Mouse (Mus musculus) adrenal gland, postnatal 4 days (tissue): ENCODE data around the gene Zbtb49. TPM values are rescaled to one million over a fixed set of nuclear protein-coding genes. Genes with fewer than 3 reads are reported as not detected.

Source experiments
- DNase-seq, 2 experiments: peaks; one replicate each; pipeline ENCODE4 v3.0.0; 2021 to 2022; ENCODE audit warnings: low spot score in 2 of 2, mixed read lengths in 2 of 2
- total RNA-seq, 2 experiments: library from RNA; stranded (reverse); gene quantifications; 2 replicates each; pipeline ENCODE4 v1.2.3; 2021

The Zbtb49 gene
- total RNA-seq, 2 experiments from 2014 or later = 15.3 to 18.5 TPM

DNA sequence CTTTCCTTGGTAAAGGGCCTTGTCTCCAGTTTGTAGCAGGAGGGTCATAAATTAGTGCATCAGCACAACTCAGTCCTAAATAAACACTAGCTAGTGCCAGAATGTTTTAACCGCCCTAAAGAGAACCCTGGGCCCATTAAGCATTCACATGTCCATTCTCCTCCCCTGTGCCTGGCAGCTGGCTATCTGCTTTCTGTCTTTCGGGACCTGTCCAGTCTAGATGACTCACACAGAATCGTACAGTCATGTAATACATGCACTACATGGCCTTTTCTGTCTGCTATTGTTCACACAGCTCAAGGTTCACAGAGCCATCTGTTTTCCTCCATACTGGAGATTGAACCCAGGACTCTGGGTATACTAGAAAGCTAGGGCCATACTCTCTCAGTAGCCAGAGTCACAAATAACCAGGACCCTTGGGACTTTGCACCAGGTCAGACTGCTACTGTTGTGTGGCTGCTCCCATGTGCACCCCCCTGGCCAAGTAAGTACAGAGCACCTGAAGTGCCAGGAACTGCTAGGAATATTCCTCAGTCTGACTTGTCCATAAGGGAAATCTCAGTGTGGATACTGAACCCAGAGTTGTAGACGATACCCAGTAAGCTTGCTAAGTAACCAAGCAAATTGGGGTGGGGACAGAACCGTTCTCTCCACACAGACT lies 23.3 kb downstream of the Zbtb49 start:
- DNase-seq = no peak

DNA sequence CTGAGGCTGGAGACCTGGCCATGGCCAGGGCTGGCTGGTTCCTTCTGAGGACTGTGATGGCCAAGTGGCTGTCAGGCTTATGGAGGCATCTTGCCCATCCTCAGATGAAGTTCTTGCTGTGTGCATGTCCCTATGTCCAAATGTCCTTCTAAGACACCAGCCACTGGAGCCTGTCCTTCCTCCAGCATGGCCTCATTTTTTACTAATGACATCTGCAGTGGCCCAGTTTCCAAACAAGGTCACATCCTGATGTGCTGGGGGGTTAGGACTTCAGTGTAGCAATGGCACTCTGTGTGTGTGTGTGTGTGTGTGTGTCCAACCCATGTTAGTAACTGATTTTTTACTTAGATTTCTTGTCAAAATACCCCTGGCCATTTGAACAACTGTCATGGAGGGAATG lies 24.3 kb downstream of the Zbtb49 start:
- no peak for DNase-seq

DNA sequence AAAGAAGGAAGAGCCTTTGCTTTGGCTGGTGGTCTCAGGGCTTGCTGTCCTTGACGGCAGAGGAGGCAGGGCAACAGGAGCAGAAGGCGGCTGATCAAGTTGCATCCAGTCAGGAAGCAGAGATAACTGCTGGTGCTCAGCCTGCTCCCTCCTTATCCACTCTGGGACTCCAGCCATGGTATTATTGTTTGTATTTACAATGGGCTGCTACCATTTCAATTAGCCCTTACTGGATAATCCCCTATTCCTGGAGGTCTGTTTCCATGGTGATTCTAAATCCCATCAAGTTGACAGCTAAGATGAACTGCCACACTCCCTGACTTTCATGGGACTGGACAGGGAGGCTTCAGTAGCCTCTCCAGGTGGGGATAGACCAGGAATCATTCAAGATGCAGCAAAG lies 25.3 kb downstream of the Zbtb49 start:
- DNase-seq = no peak

DNA sequence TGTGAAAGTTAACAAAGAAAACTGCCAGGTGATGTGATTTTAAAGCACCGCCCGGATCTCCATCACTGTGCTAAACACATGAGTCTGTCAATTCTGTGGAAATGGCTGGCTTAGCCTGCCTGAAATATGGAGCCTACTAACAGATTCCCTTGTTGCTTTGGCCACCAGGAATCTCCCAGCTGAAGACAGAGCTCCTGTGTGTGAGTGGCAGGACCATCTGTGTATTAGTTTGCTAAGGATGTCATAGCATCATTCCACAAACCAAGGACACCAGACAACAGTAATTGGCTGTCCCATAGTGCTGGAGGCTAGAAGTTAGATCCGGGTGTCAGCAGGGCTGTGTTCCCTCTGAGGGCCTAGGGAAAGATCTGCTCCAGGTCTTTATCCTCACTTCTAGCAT lies 29.4 kb downstream of the Zbtb49 start:
- no peak for DNase-seq

DNA sequence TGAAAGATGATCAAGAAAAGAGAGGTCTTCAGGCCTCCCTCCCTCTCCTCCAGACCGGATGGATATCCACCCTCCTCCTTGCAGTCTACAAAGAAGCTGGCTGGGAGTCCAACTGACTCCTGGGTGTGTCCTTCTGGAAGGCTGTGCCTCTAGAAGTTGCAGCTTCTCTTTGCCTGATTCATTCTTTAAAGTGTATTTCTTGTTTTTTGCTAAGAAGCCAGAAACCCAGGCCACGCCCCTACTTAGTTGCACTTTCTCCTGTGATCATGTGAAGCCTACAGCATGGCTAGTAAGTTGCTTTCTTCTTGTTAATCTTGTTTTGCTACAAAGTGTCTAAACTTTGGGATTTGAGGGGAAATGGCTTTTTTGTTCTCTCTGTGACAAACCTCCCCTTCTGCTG lies 33.3 kb downstream of the Zbtb49 start:
- DNase-seq = no peak

DNA sequence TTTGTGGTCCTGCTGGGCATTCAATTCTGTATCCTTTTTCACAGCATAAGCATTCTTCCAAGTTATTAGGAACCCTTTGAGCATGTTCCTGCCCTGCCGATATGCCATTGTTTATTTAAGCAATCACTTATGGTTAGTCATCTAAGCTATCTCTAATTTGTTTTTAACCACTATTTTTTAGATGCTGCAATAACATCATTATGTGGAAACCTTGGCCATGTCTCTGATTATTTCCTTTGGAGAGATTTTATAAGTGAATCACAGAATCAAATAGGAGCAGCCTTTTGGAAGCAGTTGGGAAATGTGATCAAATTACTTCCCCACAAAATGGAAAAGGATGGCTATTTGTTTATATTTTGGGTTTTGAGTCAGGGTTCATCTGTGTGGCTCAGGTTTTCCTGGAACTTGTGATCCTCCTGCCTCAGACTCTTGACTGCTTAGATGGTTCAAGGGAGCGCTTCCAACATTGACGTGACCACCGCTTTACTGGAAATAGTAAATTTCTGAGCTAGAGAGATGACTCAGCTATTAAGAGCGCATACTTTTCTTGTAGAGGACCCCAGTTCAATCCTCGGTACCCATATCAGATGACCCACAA lies 35.5 kb downstream of the Zbtb49 start:
- no peak for DNase-seq

DNA sequence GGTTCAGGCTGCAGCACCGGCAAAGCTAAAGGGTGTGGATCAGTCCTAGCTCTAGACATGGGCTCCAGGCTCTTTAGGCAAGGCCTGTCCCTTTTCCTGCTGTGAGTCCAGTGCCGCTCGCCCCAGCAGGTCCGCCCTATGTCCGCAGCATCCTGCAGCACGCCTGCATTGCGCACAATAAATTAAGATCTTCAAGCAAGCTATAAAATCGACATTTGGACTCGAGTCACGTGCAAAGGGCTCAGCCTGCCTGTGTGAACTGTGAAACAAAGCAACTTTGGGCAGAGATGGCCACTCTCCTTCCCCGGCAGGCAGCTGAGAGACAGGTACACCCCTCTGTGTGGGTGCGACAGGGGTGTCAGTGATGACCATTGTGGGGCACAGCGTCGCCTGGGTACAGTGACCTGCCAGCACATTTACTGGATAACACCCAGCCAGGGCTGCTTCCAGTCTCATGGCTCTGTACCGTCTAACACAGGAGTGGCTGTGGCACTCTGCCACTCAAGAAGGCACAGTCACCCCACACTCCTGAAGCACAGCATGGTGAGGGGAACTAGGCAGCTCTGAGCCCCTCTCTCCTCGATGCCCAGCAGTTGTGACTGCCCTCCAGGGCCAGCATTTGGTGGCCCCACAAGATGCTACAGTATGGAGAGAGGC lies 45.9 kb downstream of the Zbtb49 start:
- DNase-seq = no peak

DNA sequence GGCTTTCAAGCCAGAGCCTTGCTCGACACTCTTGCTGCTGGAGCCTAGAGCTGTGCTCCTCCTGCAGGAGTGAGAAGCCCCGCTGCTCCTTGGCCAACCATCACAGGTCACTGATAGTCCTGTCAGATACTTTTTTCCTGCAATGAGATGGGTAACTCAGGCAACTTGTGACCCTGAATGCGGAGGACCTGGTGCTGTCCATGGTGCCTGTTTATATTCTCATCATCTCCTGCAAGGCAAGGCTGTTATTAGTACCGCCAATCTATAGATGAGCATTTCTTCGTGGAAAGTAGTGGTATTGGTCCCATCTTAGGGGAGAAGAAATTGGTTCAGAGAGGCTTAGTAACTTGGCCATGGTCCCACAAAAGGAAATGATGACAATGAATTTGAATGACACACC lies 46.5 kb downstream of the Zbtb49 start:
- DNase-seq = no peak

DNA sequence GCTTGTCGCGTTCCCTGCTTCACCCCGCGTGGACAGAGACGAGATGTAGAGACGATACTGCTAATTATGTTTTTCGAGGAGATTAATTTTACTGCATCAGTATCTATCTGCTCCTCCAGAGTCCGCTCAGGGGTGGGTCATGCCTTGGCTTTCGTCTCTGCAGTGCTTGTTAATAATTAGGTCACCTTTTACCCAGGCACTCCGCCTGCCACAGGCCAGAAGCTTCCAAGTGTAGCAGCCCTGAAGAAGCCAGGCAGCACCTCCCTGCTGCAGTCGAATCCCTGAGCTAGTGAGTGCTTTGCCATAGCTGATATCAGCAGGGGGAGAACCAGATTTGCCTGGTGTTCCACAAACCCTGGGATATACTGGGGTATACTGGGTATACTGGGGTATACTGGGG lies 51.8 kb downstream of the Zbtb49 start:
- no peak for DNase-seq

DNA sequence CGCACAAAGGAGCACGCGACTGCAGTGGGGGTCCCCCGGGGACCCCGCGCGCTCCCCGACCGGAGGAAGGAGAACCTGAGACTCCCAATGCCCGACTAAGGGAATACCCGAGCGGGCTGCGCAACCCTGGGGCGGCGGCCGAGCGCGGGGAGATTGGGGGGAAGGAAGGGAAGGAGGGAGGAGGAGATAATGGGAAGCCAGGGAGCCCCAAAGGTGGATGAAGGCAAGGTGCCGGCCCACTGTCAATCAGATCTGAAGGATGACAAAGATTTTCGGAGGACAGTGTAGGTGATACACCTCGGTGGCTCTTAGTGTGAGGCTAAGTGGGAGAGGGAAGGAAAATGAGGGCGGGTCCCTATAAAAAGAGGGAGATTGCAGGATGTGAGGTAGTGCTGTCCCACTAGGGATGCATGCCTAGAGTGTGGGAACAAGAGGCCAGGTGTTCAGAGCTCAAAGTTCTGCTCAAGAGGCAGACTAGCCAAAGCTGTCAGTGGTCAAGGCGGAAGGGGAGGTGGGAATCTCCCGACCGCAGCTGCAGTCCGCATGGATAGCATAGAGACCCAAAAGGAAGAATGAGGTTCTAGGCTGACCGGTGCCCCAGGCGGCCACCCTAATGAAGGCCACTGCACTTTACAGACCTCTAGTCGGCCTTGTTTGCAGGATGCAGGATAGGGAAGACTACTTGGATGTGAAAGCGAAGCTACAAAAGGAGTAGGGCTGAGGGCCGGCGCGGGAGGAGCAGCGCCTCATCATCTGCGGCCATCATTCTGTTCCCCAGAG lies 60.4 kb downstream of the Zbtb49 start, which contains the start of gene Nsg1:
Nsg1 (minus strand) TSS at position 274 of the 780 bp plus-strand sequence.
- no peak for DNase-seq

DNA sequence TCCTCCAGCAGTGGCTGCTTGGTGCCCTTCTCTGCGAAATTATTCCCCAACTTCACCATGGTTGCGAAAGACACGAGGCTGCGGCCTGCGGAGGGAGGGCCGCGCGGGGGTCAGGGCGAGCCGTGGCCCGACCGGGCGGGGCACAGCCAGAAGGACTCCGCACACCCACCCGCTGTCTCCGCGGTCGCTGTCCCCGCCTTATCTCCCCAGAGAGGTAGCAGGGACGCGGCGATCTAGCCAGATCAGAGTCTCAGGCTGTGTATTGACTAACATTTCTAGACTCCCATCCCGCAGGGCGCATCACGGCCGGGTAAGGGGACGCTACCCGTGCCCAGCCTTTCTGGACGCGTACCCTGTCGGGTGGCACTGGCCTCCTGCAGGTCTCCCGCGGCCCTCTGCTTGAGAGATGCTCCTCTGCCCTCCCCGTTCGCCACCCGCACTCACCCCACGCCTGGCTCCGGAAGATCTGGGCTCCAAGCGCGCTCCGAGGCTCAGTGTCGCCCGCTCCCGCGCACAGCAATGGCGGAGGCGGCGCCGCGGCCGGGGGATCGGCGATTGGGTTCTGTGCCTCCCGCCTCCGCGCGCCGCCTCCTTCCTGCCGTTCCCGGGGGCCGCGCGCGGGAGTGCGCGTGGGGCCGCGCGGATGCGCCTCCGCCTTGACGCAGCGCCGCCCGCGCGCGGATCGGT lies 61.2 kb downstream of the Zbtb49 start:
- DNase-seq = peak; percentile 16 to 20

DNA sequence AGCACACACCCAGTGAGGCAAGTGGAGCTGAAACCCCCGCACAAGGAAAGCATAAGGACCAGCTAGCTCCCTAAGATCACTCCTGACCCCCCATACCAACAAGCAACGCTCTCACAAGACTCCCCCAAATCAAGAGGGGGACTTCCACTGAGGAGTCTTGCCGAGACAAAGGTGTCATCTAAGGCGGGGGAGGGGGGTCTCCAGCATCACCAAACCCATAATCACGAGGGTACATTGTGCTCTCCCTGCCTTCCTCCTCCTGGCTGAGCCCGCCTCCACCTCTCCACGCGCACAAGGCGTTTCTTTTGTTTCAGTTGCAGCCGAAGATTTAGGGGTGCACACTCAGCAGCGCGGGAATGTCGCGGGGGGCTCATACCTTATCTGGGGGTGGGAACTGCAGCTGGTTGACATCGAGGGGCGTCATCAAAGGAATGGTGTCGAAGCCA lies 61.7 kb downstream of the Zbtb49 start:
- no peak for DNase-seq

DNA sequence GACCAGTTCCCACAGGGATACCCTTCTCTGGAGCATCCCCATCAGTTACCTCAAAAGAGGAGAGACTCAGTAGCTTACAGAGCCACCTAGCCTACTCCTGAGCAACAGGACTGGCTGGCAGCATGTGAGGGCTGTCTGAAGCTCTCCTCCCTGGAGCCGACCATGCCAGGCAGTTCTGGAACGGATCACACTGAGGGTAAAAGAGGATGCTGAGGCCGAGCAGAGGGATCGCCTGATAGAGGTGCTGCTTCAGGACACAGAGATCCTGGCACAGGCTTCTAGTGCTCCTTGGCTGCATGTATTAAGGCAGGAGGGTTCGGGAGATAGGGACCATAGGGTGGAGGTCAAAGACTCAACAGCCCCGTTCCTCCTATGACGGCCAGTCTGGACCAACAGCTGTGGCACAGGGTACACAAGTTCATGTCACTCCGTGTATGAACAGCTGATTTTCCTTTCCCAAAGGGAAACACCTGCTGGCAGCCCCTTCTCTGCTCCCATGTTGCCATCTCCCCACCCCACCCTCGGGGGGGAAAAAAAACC lies 62.7 kb downstream of the Zbtb49 start:
- DNase-seq = no peak

DNA sequence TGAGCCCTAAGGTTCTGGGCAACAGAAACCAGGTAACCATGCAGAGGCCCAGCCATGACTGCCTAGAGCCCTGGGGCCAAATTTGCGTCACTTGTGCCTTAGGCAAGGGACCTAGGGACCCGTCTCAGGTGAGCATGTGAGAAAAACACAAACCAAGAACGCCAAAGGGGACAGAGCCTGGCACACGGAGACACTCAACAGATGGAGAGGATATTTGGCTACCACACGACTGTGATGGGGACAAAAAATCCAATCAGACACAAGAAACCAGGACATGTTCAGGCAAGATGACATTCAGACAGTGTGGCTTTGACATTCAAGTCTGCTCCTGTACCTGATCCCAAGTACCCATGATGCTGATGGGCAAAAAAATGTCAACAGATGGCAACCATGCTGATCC lies 66.6 kb downstream of the Zbtb49 start:
- no peak for DNase-seq

DNA sequence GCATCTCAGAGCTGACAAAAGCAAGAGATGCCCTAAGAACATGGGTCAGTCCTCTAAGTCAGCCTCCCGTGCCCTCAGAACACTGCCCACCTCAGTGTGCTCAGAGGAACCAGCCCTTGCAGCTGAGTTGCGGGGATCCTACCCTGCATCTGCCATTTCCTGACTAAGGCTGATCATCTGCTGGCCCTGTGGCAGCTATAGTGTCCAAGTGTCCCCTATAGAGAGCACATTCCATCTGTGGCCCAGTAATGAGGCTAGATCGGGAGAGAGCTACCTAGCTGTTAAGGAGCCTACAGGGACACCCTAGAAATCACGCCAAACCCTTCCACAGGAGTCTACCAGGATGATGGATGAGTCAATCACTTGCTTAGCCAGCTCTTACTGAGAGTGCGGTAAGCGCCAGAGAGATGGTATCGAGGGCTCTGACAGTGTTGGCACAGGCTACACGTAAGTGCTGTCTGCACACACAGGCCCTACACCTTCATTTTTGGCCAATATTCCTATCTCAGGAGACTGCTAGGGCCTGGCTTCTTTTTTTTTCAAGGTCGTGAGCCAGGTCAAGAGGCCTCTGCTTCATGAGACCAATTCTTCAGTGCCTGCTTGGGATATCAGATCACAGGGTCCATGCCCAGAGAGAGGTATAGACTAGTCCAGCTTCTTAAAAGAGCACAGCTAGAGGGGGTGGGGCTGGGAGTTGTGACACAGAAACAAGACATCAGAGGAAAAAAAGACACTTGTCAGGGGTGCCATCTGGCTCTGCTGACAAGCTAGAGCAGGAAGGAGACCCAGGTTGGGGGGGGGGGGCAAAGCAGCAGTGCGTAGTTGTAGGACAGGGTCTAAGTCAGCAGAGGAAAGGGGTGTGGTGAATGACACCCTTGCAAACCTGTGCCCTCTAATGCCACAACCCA lies 67.8 kb downstream of the Zbtb49 start:
- no peak for DNase-seq

DNA sequence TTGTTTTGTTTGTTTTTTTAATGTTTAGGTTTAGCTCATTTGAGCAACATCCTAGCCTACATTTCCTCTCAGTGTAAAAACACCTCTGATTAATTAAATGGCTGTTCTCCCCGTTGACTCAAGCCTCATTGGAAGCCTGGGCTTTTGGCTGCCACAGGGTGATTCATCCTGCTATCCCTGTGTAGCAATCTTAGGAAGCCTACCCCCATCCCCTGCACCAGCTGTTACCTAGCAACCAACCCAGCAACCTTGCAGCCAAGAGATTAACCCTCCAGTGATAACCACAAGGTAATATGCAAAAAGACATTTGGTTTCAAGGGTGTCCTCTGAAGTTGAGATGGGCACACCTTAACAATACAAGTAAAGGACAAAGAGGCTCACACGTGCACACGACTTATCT lies 69.0 kb downstream of the Zbtb49 start:
- DNase-seq = no peak

DNA sequence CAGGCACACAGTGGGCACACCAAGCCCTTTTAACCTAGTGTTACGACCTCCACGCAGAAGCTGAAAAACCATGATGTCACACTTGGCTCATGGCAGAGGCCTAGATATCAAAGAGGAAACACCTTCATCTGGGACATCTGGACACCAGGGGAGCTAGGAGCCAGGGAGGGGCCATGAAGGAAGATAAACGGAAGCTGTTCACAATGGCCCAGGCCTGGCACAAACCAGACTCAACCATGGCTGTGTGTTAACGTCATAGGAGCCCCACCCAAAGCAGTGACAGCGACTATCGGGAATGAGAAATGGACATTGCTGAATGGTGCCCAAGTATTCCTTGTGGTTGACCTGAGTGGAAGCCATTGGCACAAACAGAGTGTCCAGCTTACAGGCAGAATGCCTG lies 73.7 kb downstream of the Zbtb49 start:
- DNase-seq = no peak

DNA sequence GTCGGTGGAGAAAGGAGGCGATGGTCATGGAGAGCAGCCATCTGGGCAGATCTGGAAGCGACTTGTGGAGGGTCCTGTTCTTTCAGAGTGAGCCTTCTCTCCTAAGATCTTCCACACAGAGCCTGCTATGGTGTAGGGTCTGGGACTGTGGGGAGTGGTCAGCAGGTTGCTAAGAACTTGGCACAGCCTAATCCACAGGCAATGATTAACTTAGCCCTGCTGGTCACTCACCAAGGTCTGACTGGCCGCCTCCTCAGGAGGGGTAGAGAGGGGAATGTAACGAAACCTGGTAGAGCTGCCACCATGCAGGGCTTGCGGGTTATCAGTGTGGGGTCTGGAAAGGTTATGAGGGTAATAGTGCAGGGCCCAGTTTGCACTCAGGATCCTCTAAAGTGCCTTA lies 79.4 kb downstream of the Zbtb49 start:
- DNase-seq = no peak
